Mouse (Mus musculus) ES-E14 (cell line): ENCODE data around the gene Dnajb3.
"Not testable (repeated sequence)": the region's sequence is repeated elsewhere in the genome, so short reads cannot be mapped to it uniquely, and the experiment has no call there.

Experiments used
- CHD2 ChIP-seq: IDR thresholded peaks from 2 replicates; pipeline ENCODE4 v1.6.1; 2014; ENCODE audit warnings: mild to moderate bottlenecking, low read depth, low read length, inconsistent platforms
- HCFC1 ChIP-seq: IDR thresholded peaks from 2 replicates; pipeline ENCODE4 v1.6.1; 2012; ENCODE audit warnings: low read length, inconsistent platforms, borderline replicate concordance; ENCODE audit not compliant: insufficient read depth
- MAFK ChIP-seq: IDR thresholded peaks from 2 replicates; pipeline ENCODE4 v1.6.1; 2014; ENCODE audit warnings: mild to moderate bottlenecking, low read depth, low read length, inconsistent platforms; ENCODE audit not compliant: insufficient read depth
- ZC3H11A ChIP-seq: IDR thresholded peaks from 2 replicates; pipeline ENCODE4 v1.6.1; 2012; ENCODE audit warnings: low read depth, mild to moderate bottlenecking, inconsistent platforms, low read length, borderline replicate concordance
- ZNF384 ChIP-seq: IDR thresholded peaks from 2 replicates; pipeline ENCODE4 v1.6.1; 2012; ENCODE audit warnings: low read depth, low read length, inconsistent platforms

GRCm38 (mm10) chr1:88225301-88225700, 19.7 kb upstream of the Dnajb3 start:
- not testable (repeated sequence) for TF ChIP-seq HCFC1, ZNF384, CHD2, MAFK, ZC3H11A
